Mouse (Mus musculus): Measurements from ENCODE around the gene Kcne3. TPM values are rescaled to one million over a fixed set of nuclear protein-coding genes. Genes with fewer than 3 reads are reported as not detected.

Kcne3 gene
- 8.0 and 10.0 TPM in 2 replicates for polyA plus RNA-seq (2016; fragmentation: Nextera tagmentation; extraction: Ambion mirVana)

- WGBS: 67% methylated on average over 3 of the region's 3 CpGs
- Histone ChIP-seq H3K27me3 (replicated peaks) (peaks cover 54% of the 10 kb centered on the region), H3K4me2 (no peak within 1 kb of the TSS), H3K36me3 (no peaks in the 10 kb centered on the region), H3K27ac (ENCODE audit: poor library complexity, severe bottlenecking) (no peak within 1 kb of the TSS), H3K4me1 (replicated peaks) (peaks cover 12% of the 10 kb centered on the region), H3K4me3 (no peak within 1 kb of the TSS), H3K9me3 (replicated peaks) (no peaks in the 10 kb centered on the region), H3K9ac (no peak within 1 kb of the TSS)
- no peak for ATAC-seq (ENCODE audit: insufficient number of reproducible peaks, low FRiP score)
Measured at GRCm38 (mm10) chr7:100176269-100176668, at the start of gene Kcne3. Gene Kcne3, plus strand, starts transcription at chr7:100176502.

- H3K36me3 ChIP-seq: no peaks in the 10 kb centered on the region
- H3K4me1 ChIP-seq (replicated peaks): no peaks in the 10 kb centered on the region
- no peak overlapping the region for H3K27ac ChIP-seq (ENCODE audit: poor library complexity, severe bottlenecking)
- no peak overlapping the region for H3K9ac ChIP-seq
- WGBS: 84% methylated on average over 7 of the region's 7 CpGs
- H3K9me3 ChIP-seq (replicated peaks): peaks cover 8% of the 10 kb centered on the region; the same call in 1 of the 2 replicates
- no peaks in the 10 kb centered on the region for H3K27me3 ChIP-seq (replicated peaks)
- no peak overlapping the region for H3K4me3 ChIP-seq
- H3K4me2 ChIP-seq: no peak overlapping the region
- no peak for ATAC-seq (ENCODE audit: insufficient number of reproducible peaks, low FRiP score)
Measured at GRCm38 (mm10) chr7:100126514-100126913, 49.8 kb upstream of the Kcne3 start.

DNA sequence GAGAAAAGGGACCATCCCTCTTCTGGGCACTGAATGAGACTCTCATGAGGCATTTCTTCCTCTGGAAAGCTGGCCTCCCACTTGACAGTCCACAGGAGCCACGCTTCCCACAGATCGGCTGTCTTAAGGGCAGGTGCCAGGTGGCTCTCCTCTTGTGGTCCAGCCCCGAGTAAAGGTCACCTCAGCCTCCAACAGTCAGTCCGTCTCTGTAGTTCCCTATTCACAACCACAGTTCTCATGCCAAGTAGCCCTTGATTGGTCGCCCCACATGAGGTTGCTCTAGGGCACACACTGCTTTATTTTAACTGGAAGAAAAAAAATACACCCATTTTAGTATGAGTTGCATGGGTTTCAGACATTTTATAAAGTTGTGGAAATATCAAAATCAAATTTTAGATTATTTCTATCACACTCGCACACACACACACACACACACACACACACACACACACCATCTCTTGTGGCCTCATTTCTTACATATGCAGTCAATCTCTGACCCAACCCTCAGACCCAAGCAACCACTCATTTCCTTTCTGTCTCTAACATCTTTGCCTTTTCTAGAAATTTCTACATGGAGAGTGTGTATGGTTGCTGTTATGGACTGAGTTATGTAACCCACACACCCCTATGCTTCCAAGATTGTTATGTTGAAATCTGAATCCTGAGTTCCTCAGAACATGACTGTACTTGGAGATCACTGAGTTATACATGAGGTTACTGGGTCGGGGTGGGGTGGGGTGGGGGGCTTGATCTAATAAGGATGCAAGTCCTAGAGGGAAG, 47.9 kb upstream of the Kcne3 start:
- ATAC-seq (ENCODE audit: insufficient number of reproducible peaks, low FRiP score): no peak
- WGBS: 71% methylated on average over 7 of the region's 7 CpGs

DNA sequence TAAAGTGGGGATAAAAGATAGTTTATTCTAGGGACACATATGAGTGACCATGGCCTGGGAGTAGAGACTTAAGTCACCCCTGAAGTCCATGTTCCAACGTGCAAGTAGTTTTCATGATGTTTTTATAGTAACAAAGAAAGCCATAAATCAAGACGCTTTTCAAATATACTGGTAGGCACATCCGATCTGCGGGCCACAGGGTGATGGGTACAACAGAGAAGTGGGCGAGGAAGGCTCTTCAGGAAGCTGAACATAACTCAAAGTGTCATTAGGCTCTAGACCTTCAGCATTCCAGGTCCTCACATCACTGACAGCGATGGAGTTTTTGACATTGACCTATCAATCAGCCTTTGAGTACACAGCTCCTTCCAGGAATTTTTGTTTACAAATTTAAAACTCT, 45.7 kb upstream of the Kcne3 start:
- no peak for ATAC-seq (ENCODE audit: insufficient number of reproducible peaks, low FRiP score)
- no peaks in the 10 kb centered on the region for H3K27me3 ChIP-seq (replicated peaks)
- 77% methylated on average over 6 of the region's 6 CpGs for WGBS

More for the DNA sequence above, 47.9 kb upstream of the Kcne3 start:
- H3K9ac ChIP-seq: no peak overlapping the region
- no peaks in the 10 kb centered on the region for H3K36me3 ChIP-seq
- no peaks in the 10 kb centered on the region for H3K4me1 ChIP-seq (replicated peaks)
- no peak overlapping the region for H3K27ac ChIP-seq (ENCODE audit: poor library complexity, severe bottlenecking)
- peaks cover 8% of the 10 kb centered on the region; the same call in 1 of the 2 replicates for H3K9me3 ChIP-seq (replicated peaks)
- H3K4me2 ChIP-seq: no peak overlapping the region
- no peak overlapping the region for H3K4me3 ChIP-seq
- no peaks in the 10 kb centered on the region for H3K27me3 ChIP-seq (replicated peaks)

GRCm38 (mm10) chr7:100132379-100132778, 43.9 kb upstream of the Kcne3 start:
- H3K27me3 ChIP-seq (replicated peaks): no peaks in the 10 kb centered on the region
- WGBS: 74% methylated on average over 1 of the region's 1 CpGs
- no peaks in the 10 kb centered on the region for H3K36me3 ChIP-seq
- H3K9me3 ChIP-seq (replicated peaks): no peaks in the 10 kb centered on the region
- H3K4me3 ChIP-seq: no peak overlapping the region
- H3K4me2 ChIP-seq: no peak overlapping the region
- no peaks in the 10 kb centered on the region for H3K4me1 ChIP-seq (replicated peaks)
- H3K9ac ChIP-seq: no peak overlapping the region
- H3K27ac ChIP-seq (ENCODE audit: poor library complexity, severe bottlenecking): no peak overlapping the region
- no peak for ATAC-seq (ENCODE audit: insufficient number of reproducible peaks, low FRiP score)

More for the DNA sequence above, 45.7 kb upstream of the Kcne3 start:
- Histone ChIP-seq H3K4me2 (no peak overlapping the region), H3K9me3 (replicated peaks) (peaks cover 3% of the 10 kb centered on the region; the same call in 1 of the 2 replicates), H3K4me3 (no peak overlapping the region), H3K9ac (no peak overlapping the region), H3K4me1 (replicated peaks) (no peaks in the 10 kb centered on the region), H3K27ac (ENCODE audit: poor library complexity, severe bottlenecking) (no peak overlapping the region), H3K36me3 (no peaks in the 10 kb centered on the region)

- Histone ChIP-seq H3K9ac (no peak overlapping the region), H3K27me3 (replicated peaks) (no peaks in the 10 kb centered on the region), H3K27ac (ENCODE audit: poor library complexity, severe bottlenecking) (no peak overlapping the region), H3K4me3 (no peak overlapping the region), H3K4me1 (replicated peaks) (no peaks in the 10 kb centered on the region), H3K36me3 (no peaks in the 10 kb centered on the region), H3K4me2 (no peak overlapping the region), H3K9me3 (replicated peaks) (no peaks in the 10 kb centered on the region)
- no peak for ATAC-seq (ENCODE audit: insufficient number of reproducible peaks, low FRiP score)
- 61% methylated on average over 9 of the region's 9 CpGs for WGBS
Measured at GRCm38 (mm10) chr7:100137038-100137437, 39.3 kb upstream of the Kcne3 start.

DNA sequence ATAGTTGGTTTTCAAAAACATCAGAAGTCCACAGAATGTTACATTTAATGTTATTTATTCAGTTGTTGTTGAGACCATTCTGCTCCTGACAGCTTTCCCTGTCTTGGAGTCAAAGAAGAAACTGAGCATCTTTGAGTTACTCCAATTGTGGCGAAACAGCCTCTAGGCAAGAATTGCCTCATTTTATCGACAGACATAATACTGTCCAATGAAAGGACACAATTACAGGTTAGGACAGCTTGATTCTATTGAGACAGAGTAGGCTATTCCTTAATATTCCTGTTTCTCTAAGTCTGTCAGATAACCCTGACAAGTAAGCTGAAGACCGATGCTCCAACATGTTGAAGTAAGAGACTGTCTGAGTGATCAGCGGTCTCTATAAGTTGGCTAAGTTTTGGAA, 38.2 kb upstream of the Kcne3 start:
- Histone ChIP-seq H3K9me3 (replicated peaks) (no peaks in the 10 kb centered on the region), H3K27me3 (replicated peaks) (no peaks in the 10 kb centered on the region), H3K9ac (no peak overlapping the region), H3K36me3 (no peaks in the 10 kb centered on the region), H3K4me1 (replicated peaks) (no peaks in the 10 kb centered on the region), H3K4me2 (no peak overlapping the region), H3K4me3 (no peak overlapping the region), H3K27ac (ENCODE audit: poor library complexity, severe bottlenecking) (no peak overlapping the region)
- 89% methylated on average over 4 of the region's 4 CpGs for WGBS
- ATAC-seq (ENCODE audit: insufficient number of reproducible peaks, low FRiP score): no peak

DNA sequence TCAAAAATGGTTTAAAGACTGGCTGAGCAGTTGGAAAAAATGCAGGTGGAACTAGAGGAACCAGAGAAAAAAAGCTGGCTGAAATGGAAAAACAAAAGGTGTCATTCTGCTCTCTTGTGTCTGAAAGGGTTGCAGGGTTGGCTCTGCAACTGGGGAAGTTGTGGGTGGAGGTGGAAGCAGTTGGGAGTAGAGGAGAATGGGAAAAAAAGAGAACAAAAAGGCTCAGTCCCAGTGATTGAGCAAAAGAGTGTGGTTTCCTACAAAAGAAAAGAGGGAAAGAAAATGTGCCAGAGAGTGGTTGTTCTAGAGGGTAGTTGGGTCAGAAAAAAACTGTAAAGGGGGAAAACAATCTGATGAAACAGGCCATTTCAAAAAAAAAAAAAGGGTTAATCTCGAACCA, 35.7 kb upstream of the Kcne3 start:
- Histone ChIP-seq H3K4me2 (no peak overlapping the region), H3K9me3 (replicated peaks) (no peaks in the 10 kb centered on the region), H3K27me3 (replicated peaks) (no peaks in the 10 kb centered on the region), H3K4me1 (replicated peaks) (no peaks in the 10 kb centered on the region), H3K9ac (no peak overlapping the region), H3K4me3 (no peak overlapping the region), H3K36me3 (no peaks in the 10 kb centered on the region), H3K27ac (ENCODE audit: poor library complexity, severe bottlenecking) (no peak overlapping the region)
- ATAC-seq (ENCODE audit: insufficient number of reproducible peaks, low FRiP score): no peak
- WGBS: 61% methylated on average over 1 of the region's 1 CpGs

- H3K36me3 ChIP-seq: no peaks in the 10 kb centered on the region
- H3K4me1 ChIP-seq (replicated peaks): no peaks in the 10 kb centered on the region
- no peaks in the 10 kb centered on the region for H3K9me3 ChIP-seq (replicated peaks)
- 90% methylated on average over 4 of the region's 4 CpGs for WGBS
- no peaks in the 10 kb centered on the region for H3K27me3 ChIP-seq (replicated peaks)
- H3K27ac ChIP-seq (ENCODE audit: poor library complexity, severe bottlenecking): no peak overlapping the region
- H3K4me2 ChIP-seq: no peak overlapping the region
- no peak overlapping the region for H3K9ac ChIP-seq
- H3K4me3 ChIP-seq: no peak overlapping the region
- ATAC-seq (ENCODE audit: insufficient number of reproducible peaks, low FRiP score): no peak
Measured at GRCm38 (mm10) chr7:100148586-100148985, 27.7 kb upstream of the Kcne3 start.

DNA sequence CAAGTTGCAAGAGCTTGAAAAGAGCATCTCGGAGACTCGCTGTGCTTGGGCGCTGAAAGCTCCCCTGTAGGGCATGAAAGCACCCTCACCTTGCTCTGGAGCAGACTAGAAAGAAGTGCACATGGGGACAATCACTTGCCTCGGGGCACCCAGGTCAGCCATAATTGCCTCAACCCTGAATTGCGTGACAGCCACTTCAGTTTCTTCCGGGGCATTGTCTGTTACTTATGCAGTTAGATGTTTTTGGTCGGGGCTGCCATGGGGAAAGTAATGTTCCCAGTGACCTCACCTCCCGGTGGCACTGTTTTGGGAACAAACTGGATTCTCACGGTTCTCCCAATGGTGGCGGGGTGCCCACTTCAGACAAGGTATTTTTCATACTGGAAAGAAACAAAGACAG, 26.2 kb upstream of the Kcne3 start:
- WGBS: 61% methylated on average over 10 of the region's 10 CpGs
- Histone ChIP-seq H3K9me3 (replicated peaks) (no peaks in the 10 kb centered on the region), H3K27me3 (replicated peaks) (no peaks in the 10 kb centered on the region), H3K4me1 (replicated peaks) (no peaks in the 10 kb centered on the region), H3K36me3 (no peaks in the 10 kb centered on the region), H3K4me3 (no peak overlapping the region), H3K27ac (ENCODE audit: poor library complexity, severe bottlenecking) (no peak overlapping the region), H3K9ac (no peak overlapping the region), H3K4me2 (no peak overlapping the region)
- ATAC-seq (ENCODE audit: insufficient number of reproducible peaks, low FRiP score): no peak

- no peak overlapping the region for H3K4me2 ChIP-seq
- H3K4me1 ChIP-seq (replicated peaks): no peaks in the 10 kb centered on the region
- ATAC-seq (ENCODE audit: insufficient number of reproducible peaks, low FRiP score): no peak
- H3K27ac ChIP-seq (ENCODE audit: poor library complexity, severe bottlenecking): no peak overlapping the region
- no peak overlapping the region for H3K4me3 ChIP-seq
- no peaks in the 10 kb centered on the region for H3K27me3 ChIP-seq (replicated peaks)
- no peaks in the 10 kb centered on the region for H3K36me3 ChIP-seq
- WGBS: 73% methylated on average over 11 of the region's 11 CpGs
- no peaks in the 10 kb centered on the region for H3K9me3 ChIP-seq (replicated peaks)
- H3K9ac ChIP-seq: no peak overlapping the region
Measured at GRCm38 (mm10) chr7:100150626-100151025, 25.7 kb upstream of the Kcne3 start.

DNA sequence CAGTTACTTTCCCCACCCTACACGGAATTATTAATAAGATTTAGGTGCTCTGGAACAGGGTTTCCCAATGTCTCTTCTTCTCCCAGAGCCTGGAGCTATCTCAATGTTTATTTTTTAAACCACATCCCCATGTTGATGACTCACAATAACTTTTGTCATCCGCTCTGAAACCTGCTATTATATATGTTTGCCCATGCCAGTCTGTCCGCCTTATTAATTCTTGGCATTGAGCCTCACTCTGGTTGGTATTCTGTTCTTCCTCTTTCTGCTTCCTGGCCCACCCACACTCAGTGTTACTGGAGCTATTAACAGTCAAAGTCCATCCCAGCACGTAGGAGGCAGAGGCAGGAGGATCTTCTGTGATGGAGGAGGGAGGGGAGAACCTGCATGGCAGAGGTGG, 18.6 kb upstream of the Kcne3 start:
- Histone ChIP-seq H3K4me3 (no peak overlapping the region), H3K36me3 (no peaks in the 10 kb centered on the region), H3K27ac (ENCODE audit: poor library complexity, severe bottlenecking) (no peak overlapping the region), H3K27me3 (replicated peaks) (no peaks in the 10 kb centered on the region; the same call in 1 of the 2 replicates), H3K4me1 (replicated peaks) (0 out of 2 replicates have a peak, but pooled peaks cover 6% of the 10 kb centered on the region), H3K9me3 (replicated peaks) (no peaks in the 10 kb centered on the region), H3K4me2 (no peak overlapping the region), H3K9ac (no peak overlapping the region)
- 69% methylated on average over 4 of the region's 4 CpGs for WGBS
- no peak for ATAC-seq (ENCODE audit: insufficient number of reproducible peaks, low FRiP score)
